Mouse (Mus musculus) midbrain, postnatal 0 days (tissue): Measurements from ENCODE around the gene Phc3. TPM values are rescaled to one million over a fixed set of nuclear protein-coding genes. Genes with fewer than 3 reads are reported as not detected.
A peak's percentile ranks its signal among the peaks of the same experiment; 100 is the strongest.
"Not testable (repeated sequence)": the region's sequence is repeated elsewhere in the genome, so short reads cannot be mapped to it uniquely, and the experiment has no call there.

Experiments used
- ATAC-seq: fragments of 200-750 bp; cut with Nextera tagmentation; 2 replicates; pipeline ENCODE4 v1.8.0; 2017; ENCODE audit warnings: moderate number of reproducible peaks, mild to moderate bottlenecking, moderate TSS enrichment, moderate library complexity; ENCODE audit not compliant: low FRiP score
- DNase-seq: peaks from one replicate; pipeline ENCODE4 v3.0.0-alpha.2; 2015; ENCODE audit warnings: low spot score
- H3K27ac ChIP-seq: fragments of 300-500 bp; sonication (generic); 2 replicates; pipeline ENCODE4 v1.5.1; 2014; ENCODE audit warnings: low read depth, mild to moderate bottlenecking, low read length, mixed read lengths
- H3K27me3 ChIP-seq: fragments of 300-500 bp; sonication (generic); 2 replicates; pipeline ENCODE4 v1.6.1; 2014; ENCODE audit warnings: low read length, control low read depth, mixed read lengths; ENCODE audit not compliant: insufficient read depth
- H3K36me3 ChIP-seq: fragments of 300-500 bp; sonication (generic); 2 replicates; pipeline ENCODE4 v1.6.1; 2014; ENCODE audit warnings: low read length, control low read depth, mixed read lengths; ENCODE audit not compliant: insufficient read depth
- H3K4me1 ChIP-seq: fragments of 300-500 bp; sonication (generic); 2 replicates; pipeline ENCODE4 v1.6.1; 2014; ENCODE audit warnings: mild to moderate bottlenecking, control low read depth, antibody characterized with exemption, low read length, mixed read lengths; ENCODE audit not compliant: insufficient read depth
- H3K4me2 ChIP-seq: fragments of 300-500 bp; sonication (generic); 2 replicates; pipeline ENCODE4 v1.6.1; 2014; ENCODE audit warnings: low read depth, mild to moderate bottlenecking, low read length, mixed read lengths; ENCODE audit not compliant: poor library complexity, severe bottlenecking
- H3K4me3 ChIP-seq: fragments of 300-500 bp; sonication (generic); 2 replicates; pipeline ENCODE4 v1.5.1; 2014; ENCODE audit warnings: low read depth, mild to moderate bottlenecking, low read length, moderate library complexity
- H3K9ac ChIP-seq: fragments of 300-500 bp; sonication (generic); replicated peaks from 2 replicates; pipeline ENCODE4 v1.6.1; 2014; ENCODE audit warnings: mild to moderate bottlenecking, low read length, moderate library complexity, mixed read lengths; ENCODE audit not compliant: poor library complexity, severe bottlenecking
- H3K9me3 ChIP-seq: fragments of 300-500 bp; sonication (generic); 2 replicates; pipeline ENCODE4 v1.6.1; 2016; ENCODE audit warnings: low read length, control low read depth
- CTCF ChIP-seq: IDR thresholded peaks from 2 replicates; pipeline ENCODE4 v1.5.1; 2016; ENCODE audit warnings: antibody characterized with exemption, mild to moderate bottlenecking
- WGBS: fragments of 180-500 bp; shearing (Covaris S2); extraction: QIAGEN DNeasy Blood & Tissue Kit; methylation state at CpG from one replicate; pipeline ENCODE4 v1.1.7; 2014; 5-methylcytosine and 5-hydroxymethylcytosine counted together
- polyA plus RNA-seq: library from polyadenylated mRNA; unstranded; fragments of >200 nt; fragmentation: Nextera tagmentation; extraction: Ambion mirVana; gene quantifications from 2 replicates; pipeline ENCODE4 v1.2.1, GENCODE M21; 2015
- total RNA-seq: library from RNA; depleted of rRNA; stranded (reverse); fragments of >200 nt; gene quantifications from 2 replicates; pipeline ENCODE4 v1.2.3, GENCODE M21; 2014; rRNA removed

The Phc3 gene
- total and polyA plus RNA-seq, 2 experiments from 2014 or later = 6.6 to 27.0 TPM

GRCm38 (mm10) chr3:30860705-30861104, 108.5 kb downstream of the Phc3 start:
- Histone ChIP-seq H3K27ac (no peak overlapping the region), H3K4me3 (no peak overlapping the region), H3K4me1 (no peaks in the 10 kb centered on the region), H3K36me3 (no peaks in the 10 kb centered on the region), H3K9ac (no peak overlapping the region), H3K27me3 (no peaks in the 10 kb centered on the region), H3K9me3 (no peaks in the 10 kb centered on the region), H3K4me2 (no peak overlapping the region)
- TF ChIP-seq CTCF = no peak
- DNase-seq (no peak), ATAC-seq (no peak)
- 77% methylated on average over 4 of the region's 4 CpGs for WGBS

GRCm38 (mm10) chr3:30859599-30859998, 109.6 kb downstream of the Phc3 start:
- WGBS = 90% methylated on average over 8 of the region's 8 CpGs

GRCm38 (mm10) chr3:30855604-30856458, 113.4 kb downstream of the Phc3 start, which contains the start of gene Gpr160:
TSS of gene Gpr160 (plus strand) at chr3:30855950.
- peak; percentile 89 for ATAC-seq
- Histone ChIP-seq H3K4me1 (no peaks in the 10 kb centered on the region), H3K27me3 (no peaks in the 10 kb centered on the region), H3K9ac (peak within 1 kb of the TSS; percentile 52), H3K4me2 (peak within 1 kb of the TSS; percentile 97), H3K36me3 (no peaks in the 10 kb centered on the region), H3K4me3 (peak within 1 kb of the TSS; percentile 59), H3K27ac (no peak within 1 kb of the TSS), H3K9me3 (no peaks in the 10 kb centered on the region)
- under 1% methylated on average over 74 of the region's 75 CpGs for WGBS
- peak; percentile 61 for TF ChIP-seq CTCF
- DNase-seq = peak; percentile 33

More at GRCm38 (mm10) chr3:30859599-30859998, 109.6 kb downstream of the Phc3 start:
- H3K27me3 ChIP-seq, H3K9me3 ChIP-seq, DNase-seq, H3K4me1 ChIP-seq, H3K4me2 ChIP-seq, H3K4me3 ChIP-seq, H3K9ac ChIP-seq, H3K36me3 ChIP-seq, ATAC-seq, H3K27ac ChIP-seq: not testable (repeated sequence)

GRCm38 (mm10) chr3:30853596-30853995, 115.6 kb downstream of the Phc3 start:
- no peak for DNase-seq
- Histone ChIP-seq H3K9me3 (no peaks in the 10 kb centered on the region), H3K4me3 (no peak overlapping the region), H3K4me2 (no peak overlapping the region), H3K9ac (no peak overlapping the region), H3K36me3 (no peaks in the 10 kb centered on the region), H3K27ac (no peak overlapping the region), H3K4me1 (no peaks in the 10 kb centered on the region), H3K27me3 (no peaks in the 10 kb centered on the region)
- no peak for ATAC-seq
- TF ChIP-seq CTCF = no peak
- 90% methylated on average over 5 of the region's 5 CpGs for WGBS

- no peak for TF ChIP-seq CTCF
- no peaks in the 10 kb centered on the region for H3K4me1 ChIP-seq
- H3K9me3 ChIP-seq = no peaks in the 10 kb centered on the region
- WGBS = 69% methylated on average over 6 of the region's 6 CpGs
- H3K9ac ChIP-seq = no peak overlapping the region
- H3K36me3 ChIP-seq = no peaks in the 10 kb centered on the region
- no peak overlapping the region for H3K27ac ChIP-seq
- ATAC-seq = no peak
- H3K4me3 ChIP-seq = no peak overlapping the region
- DNase-seq = no peak
- H3K27me3 ChIP-seq = no peaks in the 10 kb centered on the region
- H3K4me2 ChIP-seq = no peak overlapping the region
Observed at GRCm38 (mm10) chr3:30851422-30851821, 117.8 kb downstream of the Phc3 start.

Other genes with a start within 250 kb of the Phc3 start
- gene Samd7, start 223.1 kb downstream of the Phc3 start, total RNA-seq = 0.05 and 0.33 TPM in 2 replicates
- gene Samd7, start 223.1 kb downstream of the Phc3 start, polyA plus RNA-seq = 0.17 and 0.26 TPM in 2 replicates
- gene Sec62, start 176.5 kb downstream of the Phc3 start, total RNA-seq = 58.6 and 65.1 TPM in 2 replicates
- gene Sec62, start 176.5 kb downstream of the Phc3 start, polyA plus RNA-seq = 102 and 129 TPM in 2 replicates
- 1.4 and 2.8 TPM in 2 replicates for gene Gpr160, start 113.5 kb downstream of the Phc3 start, total RNA-seq
- 1.9 and 2.2 TPM in 2 replicates for gene Gpr160, start 113.5 kb downstream of the Phc3 start, polyA plus RNA-seq
- 47.0 and 56.7 TPM in 2 replicates for gene Prkci, start 26.3 kb upstream of the Phc3 start, total RNA-seq
- gene Prkci, start 26.3 kb upstream of the Phc3 start, polyA plus RNA-seq = 18.3 and 19.6 TPM in 2 replicates
- 39.4 and 46.8 TPM in 2 replicates for gene Skil, start 125.6 kb upstream of the Phc3 start, total RNA-seq
- 24.7 and 28.5 TPM in 2 replicates for gene Skil, start 125.6 kb upstream of the Phc3 start, polyA plus RNA-seq
- gene Cldn11, start 180.5 kb upstream of the Phc3 start, total RNA-seq = 45.6 and 60.4 TPM in 2 replicates
- gene Cldn11, start 180.5 kb upstream of the Phc3 start, polyA plus RNA-seq = 45.5 and 47.2 TPM in 2 replicates